Mouse (Mus musculus): ENCODE results near the gene Eef2.
A peak's percentile ranks its signal among the peaks of the same experiment; 100 is the strongest.
"Not testable (repeated sequence)": the region's sequence is repeated elsewhere in the genome, so short reads cannot be mapped to it uniquely, and the experiment has no call there.

GRCm38 (mm10) chr10:81217267-81217666, 40.8 kb downstream of the Eef2 start:
- not testable (repeated sequence) for TF ChIP-seq EP300 (IDR thresholded peaks at IDR 0.05; ENCODE audit: low read depth)
- peak; percentile 71 for TF ChIP-seq CTCF (IDR thresholded peaks at IDR 0.05; ENCODE audit: low read depth)
